Mouse (Mus musculus) ovary, postnatal 36 days (tissue): ENCODE data around the gene Rad9b.

Experiments used
- DNase-seq: peaks from one replicate; pipeline ENCODE4 v3.0.0; 2022; ENCODE audit warnings: low spot score, mixed read lengths

Rad9b gene

DNA sequence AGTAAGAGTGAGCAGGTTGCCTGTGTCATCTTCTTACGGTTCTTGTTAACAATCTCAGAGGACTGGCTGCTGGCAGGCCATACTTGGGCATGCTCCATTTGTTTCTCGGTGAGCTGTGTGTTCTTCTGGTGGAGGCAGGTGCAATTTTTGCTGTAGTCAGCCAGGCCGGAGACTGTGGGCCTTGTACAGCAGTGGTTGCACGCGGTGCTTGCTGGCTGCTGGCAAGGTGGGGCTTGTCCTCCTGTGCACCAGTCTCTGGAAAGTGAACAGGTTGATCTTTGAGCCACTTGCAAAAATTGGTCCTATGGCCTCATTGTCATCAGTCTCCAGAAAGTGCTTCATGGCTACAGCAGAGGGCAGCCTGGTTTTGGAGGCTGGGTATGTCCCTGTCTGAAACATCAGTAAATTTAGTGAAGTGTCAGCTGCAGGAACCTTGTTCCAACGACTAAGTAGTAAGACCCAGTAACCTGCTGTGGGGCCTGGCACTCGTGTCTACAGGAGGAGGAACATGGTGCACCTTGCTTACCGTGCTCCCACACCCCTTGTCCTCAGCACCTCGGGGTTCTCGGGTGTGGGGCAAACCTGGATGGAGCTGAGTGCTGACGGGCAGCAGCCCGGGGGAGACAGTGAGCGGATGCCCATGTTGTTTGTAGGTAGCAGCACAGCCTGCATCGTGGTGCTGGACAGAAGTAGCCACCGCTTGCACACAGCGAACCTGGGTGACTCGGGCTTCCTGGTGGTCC, 40.9 kb downstream of the Rad9b start:
- no peak for DNase-seq

DNA sequence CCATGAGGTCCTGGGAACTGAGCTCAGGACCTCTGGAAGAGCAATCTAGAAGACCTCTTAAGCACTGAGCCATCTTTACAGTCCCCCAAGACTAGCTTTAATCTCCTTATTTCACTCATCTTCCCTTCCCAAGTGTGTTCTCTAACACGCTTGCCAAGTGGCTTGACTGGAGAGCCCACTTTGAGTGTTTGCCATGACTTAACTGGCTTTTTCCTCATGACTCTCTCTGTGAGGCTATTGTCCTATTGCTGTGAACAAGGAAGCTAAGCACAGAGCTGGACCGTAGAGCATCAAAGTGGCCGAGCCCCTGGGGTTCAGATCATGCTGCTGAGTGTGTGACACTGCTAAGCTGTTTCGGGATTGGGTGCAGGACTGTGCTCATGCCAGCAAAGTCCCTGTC, 41.7 kb downstream of the Rad9b start:
- DNase-seq = no peak

GRCm38 (mm10) chr5:122311692-122312091, 42.3 kb downstream of the Rad9b start:
- no peak for DNase-seq

DNA sequence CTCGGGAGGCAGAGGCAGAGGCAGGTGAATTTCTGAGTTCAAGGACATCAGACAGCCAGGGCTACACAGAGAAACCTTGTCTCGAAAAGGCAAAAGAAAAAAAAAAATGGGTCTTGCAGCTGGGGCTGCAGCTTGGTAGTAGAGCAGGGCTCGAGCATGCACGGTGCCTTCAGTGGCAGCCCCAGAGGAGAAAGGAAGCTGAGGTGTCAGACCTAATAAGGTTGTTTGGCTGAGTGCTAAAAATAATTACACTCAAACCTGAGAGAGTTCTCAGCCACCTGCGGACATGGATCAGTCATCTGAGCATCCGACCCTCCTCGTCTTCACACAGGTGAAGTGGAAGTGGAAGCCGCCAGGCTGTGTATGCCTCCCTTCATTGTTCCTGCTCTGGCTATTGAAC, 43.3 kb downstream of the Rad9b start:
- DNase-seq = no peak

DNA sequence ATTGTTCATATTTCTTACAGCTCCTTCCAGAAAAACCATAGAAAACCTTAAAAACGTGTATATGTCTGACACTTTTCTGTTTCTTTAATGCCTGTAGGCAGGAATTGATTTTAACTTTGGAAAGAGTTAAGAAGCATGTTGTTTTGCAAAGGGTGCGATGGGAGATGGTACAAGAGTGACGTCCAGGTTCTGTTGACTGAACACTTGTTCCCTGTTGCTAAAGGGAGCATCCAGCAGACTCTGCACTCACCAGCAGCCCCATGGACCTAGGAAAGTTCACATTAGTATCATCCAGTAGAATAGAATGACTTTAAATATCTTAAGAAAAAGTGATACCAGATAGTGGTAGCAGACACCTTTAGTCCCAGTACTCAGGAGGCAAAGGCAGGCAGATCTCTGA, 47.5 kb downstream of the Rad9b start:
- DNase-seq = no peak

DNA sequence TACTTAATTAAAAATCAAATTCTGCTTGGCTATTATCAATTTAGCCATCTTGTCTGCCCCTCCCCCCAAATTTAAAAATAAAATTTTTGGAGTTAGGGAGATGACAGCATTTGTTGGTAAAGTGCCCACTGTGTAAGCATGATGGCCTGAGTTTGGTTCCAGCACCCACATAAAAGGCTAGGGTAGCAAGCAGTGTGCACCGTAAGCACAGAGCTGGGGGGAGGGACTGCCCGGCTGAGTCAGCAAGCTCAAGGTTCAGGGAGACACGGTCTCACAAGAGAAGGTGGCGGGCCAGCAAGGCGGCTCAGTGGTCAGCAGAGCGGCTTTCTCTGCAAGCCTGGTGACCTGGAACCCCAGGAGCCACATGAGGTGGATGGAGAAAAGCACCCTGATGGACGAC, 48.6 kb downstream of the Rad9b start:
- DNase-seq = no peak

DNA sequence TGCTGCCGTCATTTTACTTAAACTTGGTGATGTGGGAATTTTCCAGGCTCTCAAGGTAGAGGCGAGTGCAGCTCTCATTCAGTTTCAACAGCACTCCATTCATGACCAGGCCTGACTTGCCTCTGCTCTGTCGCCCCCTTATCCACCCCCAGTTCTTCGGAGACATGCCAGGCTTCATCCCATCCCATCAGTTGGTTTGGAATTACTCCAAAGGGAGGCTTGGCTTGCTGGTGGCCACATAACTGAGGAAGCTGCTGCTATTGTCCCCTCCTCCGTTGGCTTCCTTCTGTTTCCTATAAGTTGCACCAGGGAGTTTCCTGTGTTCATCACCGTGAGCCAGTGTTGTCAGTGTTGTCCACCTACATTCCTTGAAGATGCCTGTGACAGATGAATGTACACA, 49.5 kb downstream of the Rad9b start:
- no peak for DNase-seq

DNA sequence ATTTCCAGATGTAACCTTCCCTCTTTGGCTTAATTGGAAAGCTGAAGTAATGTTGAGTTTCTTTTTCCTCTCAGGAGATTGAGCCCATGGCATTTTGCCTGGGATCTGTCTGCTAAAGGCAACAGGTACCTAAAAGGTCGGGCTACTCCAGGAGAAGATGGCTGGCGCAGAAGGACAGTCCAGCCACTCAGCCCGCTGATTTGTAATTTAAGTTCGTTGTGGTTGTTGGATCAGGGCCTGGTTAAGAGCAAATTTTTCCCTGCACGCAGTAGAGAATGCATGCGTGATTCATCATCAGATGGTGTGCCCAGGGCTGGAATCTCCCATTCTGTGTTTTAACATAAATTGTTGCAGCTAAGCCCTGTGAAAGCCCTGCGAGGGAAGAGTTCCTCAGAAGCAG, 50.1 kb downstream of the Rad9b start:
- no peak for DNase-seq

- no peak for DNase-seq
These were observed 51.0 kb downstream of the Rad9b start for GRCm38 (mm10) chr5:122302810-122303745.

- DNase-seq = no peak
These were observed 53.9 kb downstream of the Rad9b start for GRCm38 (mm10) chr5:122300071-122300518.

DNA sequence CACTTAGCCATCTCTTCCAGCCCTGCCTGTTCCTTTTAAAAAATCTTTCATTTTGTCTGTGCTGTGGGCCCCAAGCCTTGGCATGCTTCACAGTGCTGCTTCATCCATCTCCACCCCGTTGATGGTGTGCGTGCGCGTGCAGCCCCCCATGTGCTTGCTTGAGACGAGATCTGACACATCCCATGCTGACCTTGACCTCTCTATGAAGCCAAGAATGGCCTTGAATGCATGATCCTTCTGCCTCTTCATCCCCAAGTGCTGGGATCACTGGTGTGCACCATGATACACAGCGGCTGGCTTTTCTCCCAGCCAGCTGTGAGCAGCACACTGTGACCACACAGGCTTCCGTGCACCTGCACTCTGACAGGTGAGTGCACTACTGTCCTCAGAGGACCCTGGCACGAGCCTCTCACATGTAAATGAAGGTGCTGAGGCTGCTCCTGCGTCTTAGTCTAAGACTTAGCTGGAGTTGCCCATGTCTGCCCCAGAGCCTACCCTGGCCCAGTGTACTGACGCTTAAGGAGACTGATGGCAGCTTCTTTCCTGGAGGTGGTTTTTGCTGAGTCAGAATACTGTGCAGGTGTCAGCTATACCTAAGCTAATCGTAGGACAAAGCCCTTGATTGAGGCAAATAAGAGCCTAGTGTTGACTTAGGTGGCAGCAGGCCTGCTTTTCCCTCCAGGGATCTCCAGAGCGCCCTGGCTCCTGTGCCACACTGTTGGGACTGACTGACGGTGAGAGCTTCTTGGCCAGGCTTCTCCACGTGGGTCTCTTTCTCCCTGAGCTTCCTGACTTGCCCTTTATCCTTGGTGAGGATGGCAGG, 58.7 kb downstream of the Rad9b start:
- no peak for DNase-seq

- DNase-seq = no peak
These were observed 59.8 kb downstream of the Rad9b start for GRCm38 (mm10) chr5:122294219-122294735.

- DNase-seq = no peak
These were observed 60.9 kb downstream of the Rad9b start for GRCm38 (mm10) chr5:122293131-122293530.

GRCm38 (mm10) chr5:122291553-122292339, 62.3 kb downstream of the Rad9b start:
- DNase-seq = no peak

DNA sequence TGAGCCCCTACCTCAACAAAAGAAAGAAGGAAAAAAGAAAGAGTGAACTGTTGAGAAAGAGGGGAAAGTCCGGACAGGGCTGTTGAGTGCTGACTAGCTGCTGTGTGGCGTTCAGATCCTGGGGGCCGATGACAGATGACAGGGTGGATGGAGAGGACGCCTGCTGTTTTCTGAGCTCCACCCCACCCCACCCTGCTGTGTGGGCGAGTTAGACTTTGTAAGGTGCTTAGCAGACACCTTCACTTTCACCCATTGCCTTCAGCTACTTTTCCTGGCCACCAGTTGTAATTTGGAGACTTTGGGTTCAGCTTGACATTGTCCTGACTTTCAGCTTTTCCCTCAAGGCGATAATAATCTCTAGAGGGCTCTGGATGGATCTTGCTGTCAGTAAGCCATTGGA, 62.9 kb downstream of the Rad9b start:
- DNase-seq = no peak

DNA sequence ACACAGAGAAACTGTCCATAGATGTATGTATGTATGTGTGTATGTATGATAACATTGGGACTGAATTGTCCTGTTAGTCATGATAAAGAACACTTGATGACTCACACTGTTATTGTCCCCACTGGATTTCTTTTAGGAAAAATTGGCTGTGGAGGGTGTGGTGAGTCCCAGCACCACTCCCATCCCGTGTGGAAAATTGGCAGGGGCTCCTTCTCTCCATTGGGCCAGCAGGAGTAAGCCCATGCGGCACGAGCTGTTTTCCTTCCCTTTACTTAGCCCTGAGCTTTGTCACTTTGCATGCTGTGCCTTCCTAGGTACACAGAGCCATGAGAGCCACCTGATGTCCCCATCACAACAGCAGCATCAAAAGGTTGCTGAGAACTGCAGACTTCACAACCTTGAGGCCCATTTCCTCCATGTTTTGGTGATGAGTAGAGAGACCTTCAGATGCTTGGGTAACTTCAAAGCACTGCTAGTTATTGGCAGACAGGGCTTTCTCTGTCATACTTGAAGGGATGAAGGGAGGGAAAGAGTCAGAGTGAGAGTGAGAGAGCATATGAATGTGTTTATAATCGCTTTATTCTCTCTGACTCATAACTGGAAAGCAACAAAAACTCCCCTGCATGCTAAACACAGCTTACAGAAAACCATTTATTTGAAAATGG, 65.8 kb downstream of the Rad9b start:
- no peak for DNase-seq

DNA sequence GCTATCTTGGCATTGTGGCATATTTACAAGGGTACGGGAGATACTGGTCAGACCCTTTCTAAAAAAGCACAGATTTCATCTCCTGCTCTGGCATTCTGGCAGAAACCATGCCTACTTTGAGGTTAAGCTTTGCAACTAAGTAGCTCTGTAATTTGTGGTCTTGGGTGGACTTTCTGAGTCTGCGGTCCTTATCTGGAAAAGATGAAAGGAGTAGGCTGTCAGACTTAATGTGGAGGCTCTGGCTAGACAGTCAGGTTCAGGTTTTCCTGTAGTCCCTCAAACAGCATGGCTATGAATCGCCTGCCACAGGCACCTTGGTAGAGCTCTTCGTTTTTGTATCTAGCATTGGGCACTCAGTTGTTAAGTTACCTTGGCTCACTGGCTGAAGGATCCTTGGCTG, 67.0 kb downstream of the Rad9b start:
- DNase-seq = no peak

DNA sequence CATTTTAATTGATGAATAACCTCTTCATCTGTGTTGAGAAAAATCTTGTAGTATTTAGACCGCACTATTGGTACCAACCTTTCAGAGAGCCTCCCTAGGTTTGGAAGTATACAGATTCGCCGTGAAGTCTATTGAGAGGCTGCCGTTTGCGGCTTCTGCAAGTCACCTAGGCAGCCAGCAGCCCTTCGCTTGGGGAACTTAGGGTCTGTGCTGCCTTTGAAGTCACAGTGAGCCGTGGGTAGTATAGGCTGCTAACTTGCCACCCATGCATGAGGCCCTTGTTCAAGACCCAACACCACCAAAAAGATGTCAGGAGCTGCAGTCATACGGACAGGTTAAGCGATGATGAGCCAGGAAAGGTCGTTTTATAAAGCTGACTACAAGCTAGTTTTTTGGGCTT, 67.8 kb downstream of the Rad9b start:
- no peak for DNase-seq

DNA sequence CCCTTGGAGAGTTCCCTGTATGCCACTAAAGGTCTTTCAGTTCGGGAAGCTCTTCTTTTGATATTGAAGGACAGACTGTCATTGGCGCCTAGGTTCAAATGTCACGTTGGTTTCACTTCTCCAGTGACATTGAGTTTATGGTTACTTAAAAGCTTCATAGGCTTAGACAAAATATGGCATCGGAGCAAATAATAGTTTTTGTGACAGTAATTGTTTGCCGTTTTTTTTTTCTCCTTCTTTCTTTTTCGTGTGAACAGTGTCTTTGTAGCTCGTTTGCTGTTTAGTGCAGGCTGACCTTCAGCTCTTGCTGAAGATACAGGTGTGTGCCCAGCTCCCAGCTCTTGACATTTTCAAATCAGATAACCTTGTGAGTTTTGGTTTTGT, 68.3 kb downstream of the Rad9b start:
- DNase-seq = no peak

DNA sequence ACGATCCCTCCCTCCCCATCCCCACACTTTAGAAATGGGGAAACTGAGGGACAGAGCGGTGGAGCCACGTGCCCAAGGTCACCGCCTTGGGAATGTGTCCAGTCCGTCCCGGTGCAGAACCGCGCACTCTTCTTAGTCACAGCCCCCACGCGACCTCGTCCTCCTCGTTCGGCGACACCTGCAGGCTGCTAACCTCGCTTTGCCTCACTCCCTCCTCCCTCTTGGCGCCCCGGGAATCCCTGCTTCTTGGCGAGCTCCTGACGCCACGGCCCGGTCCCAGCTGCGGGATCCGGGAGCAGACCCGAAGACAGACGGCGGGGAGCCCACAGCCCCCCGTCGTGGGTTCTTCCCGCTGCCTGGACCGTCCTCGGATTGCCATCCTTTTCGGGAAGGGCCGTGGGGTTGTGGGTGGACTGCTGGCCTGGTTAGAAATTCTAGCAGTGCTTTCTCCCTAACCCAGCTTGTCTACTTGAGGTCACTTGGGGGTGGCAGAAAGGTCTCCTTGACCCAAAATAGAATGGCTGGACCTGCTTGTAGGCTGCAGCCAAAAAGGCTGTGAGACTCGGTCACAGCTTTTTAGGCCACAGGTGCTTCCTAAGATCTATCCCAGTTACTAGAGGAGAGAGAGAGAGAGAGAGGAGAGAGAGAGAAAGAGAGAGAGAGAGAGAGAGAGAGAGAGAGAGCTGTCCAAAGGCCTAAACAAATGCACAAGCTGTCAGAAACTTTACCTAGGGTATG, 68.8 kb downstream of the Rad9b start:
- DNase-seq = peak; percentile 58
